Mouse (Mus musculus) small intestine, adult 2 months (tissue): ENCODE results near the gene Edem2.

ENCODE experiments used
- CTCF ChIP-seq: fragments of 200-500 bp; IDR thresholded peaks from 2 replicates; pipeline ENCODE4 v1.5.1; 2012; ENCODE audit warnings: low read depth, mild to moderate bottlenecking, control low read depth, inconsistent platforms, low read length, moderate library complexity, mixed read lengths; ENCODE audit not compliant: insufficient replicate concordance, insufficient read length; ENCODE audit errors: extremely low read depth
- POLR2A ChIP-seq: fragments of 200-500 bp; IDR thresholded peaks from 2 replicates; pipeline ENCODE4 v1.6.1; 2012; ENCODE audit warnings: low read depth, mild to moderate bottlenecking, control low read depth, inconsistent platforms, low read length, moderate library complexity

GRCm38 (mm10) chr2:155720585-155720984, 8.7 kb downstream of the Edem2 start:
- TF ChIP-seq CTCF (no peak), POLR2A (no peak)
